Mouse (Mus musculus): ENCODE results near the gene Sult2b1. TPM values are rescaled to one million over a fixed set of nuclear protein-coding genes. Genes with fewer than 3 reads are reported as not detected.

Gene Sult2b1
- total RNA-seq, 2 experiments from 2014 or later, result not detected

- DNase-seq, result no peak
Observed at GRCm38 (mm10) chr7:45800546-45801204, 16.2 kb upstream of the Sult2b1 start.

GRCm38 (mm10) chr7:45800001-45800400, 15.5 kb upstream of the Sult2b1 start:
- DNase-seq, result no peak

GRCm38 (mm10) chr7:45798931-45799330, 14.5 kb upstream of the Sult2b1 start:
- DNase-seq, result no peak

- no peak for DNase-seq
Observed at GRCm38 (mm10) chr7:45798511-45798836, 14.0 kb upstream of the Sult2b1 start.

GRCm38 (mm10) chr7:45797661-45798510, 13.4 kb upstream of the Sult2b1 start:
- no peak for DNase-seq

- no peak for DNase-seq
Observed at GRCm38 (mm10) chr7:45796950-45797349, 12.5 kb upstream of the Sult2b1 start.

- DNase-seq, result no peak
Observed at GRCm38 (mm10) chr7:45794971-45795370, 10.5 kb upstream of the Sult2b1 start.

- no peak for DNase-seq
Observed at GRCm38 (mm10) chr7:45793969-45794585, 9.6 kb upstream of the Sult2b1 start.

GRCm38 (mm10) chr7:45793240-45793639, 8.8 kb upstream of the Sult2b1 start:
- no peak for DNase-seq

- DNase-seq, result no peak
Observed at GRCm38 (mm10) chr7:45791756-45792490, 7.5 kb upstream of the Sult2b1 start.

- DNase-seq, result no peak
Observed at GRCm38 (mm10) chr7:45790721-45791120, 6.3 kb upstream of the Sult2b1 start.

- DNase-seq, result no peak
Observed at GRCm38 (mm10) chr7:45787642-45788041, 3.2 kb upstream of the Sult2b1 start.

GRCm38 (mm10) chr7:45786661-45787413, 2.4 kb upstream of the Sult2b1 start:
- DNase-seq, result no peak

GRCm38 (mm10) chr7:45786136-45786578, 1.7 kb upstream of the Sult2b1 start:
- no peak for DNase-seq

- no peak for DNase-seq
Observed at GRCm38 (mm10) chr7:45785388-45786135, 1.1 kb upstream of the Sult2b1 start.

GRCm38 (mm10) chr7:45783511-45784091, 868 bp downstream of the Sult2b1 start, which contains the start of gene Lmtk3:
Lmtk3 (plus strand) TSS chr7:45783738.
- peak; percentile 58 for DNase-seq

- DNase-seq, result no peak
Observed at GRCm38 (mm10) chr7:45782271-45782670, 2.2 kb downstream of the Sult2b1 start.

- no peak for DNase-seq
Observed at GRCm38 (mm10) chr7:45779081-45779641, 5.3 kb downstream of the Sult2b1 start.

- DNase-seq, result no peak
Observed at GRCm38 (mm10) chr7:45775237-45775636, 9.2 kb downstream of the Sult2b1 start.

GRCm38 (mm10) chr7:45771101-45771500, 13.4 kb downstream of the Sult2b1 start:
- no peak for DNase-seq
